10 mouse cellular contexts compared by ENCODE assay signal in genomic region chr9:32710987-32711652, GRCm38 (mm10).
DNase-seq lines count a peak whose midpoint lies in the region; ATAC-seq lines count a peak whose summit lies in the region.
"Had no signal": no experiment of that assay in that cellular context is flagged by ENCODE, and none has a peak within 500 bp of the region (broad histone marks: within the 10 kb centered on the region; RNA-seq: fewer than 3 reads in every experiment).

No protein-coding gene starts in this region.

- H3K27ac ChIP-seq in heart, embryonic 10.5 days, result peak overlapping the region; percentile 19; the same call in 1 of the 2 replicates
- H3K27ac ChIP-seq in heart, embryonic 15.5 days, result peak overlapping the region; percentile 24; the same call in 1 of the 2 replicates
- peak overlapping the region; percentile 55; the same call in 1 of the 2 replicates for H3K27ac ChIP-seq in stomach, embryonic 16.5 days (ENCODE audit: low read length)
- no peak overlapping the region for H3K27ac ChIP-seq in midbrain, embryonic 13.5 days
- H3K27ac ChIP-seq: limb, embryonic 12.5 days had no signal

- no peak overlapping the region for H3K4me2 ChIP-seq in heart, embryonic 15.5 days
- H3K4me2 ChIP-seq in stomach, embryonic 16.5 days (ENCODE audit: low read depth, low read length), result peak overlapping the region; percentile 38
- no peak overlapping the region for H3K4me2 ChIP-seq in midbrain, embryonic 13.5 days (replicated peaks)
- H3K4me2 ChIP-seq: limb, embryonic 12.5 days had no signal

- 69% methylated on average over 12 of the region's 12 CpGs for WGBS in heart, embryonic 10.5 days
- 59% methylated on average over 12 of the region's 12 CpGs for WGBS in heart, embryonic 15.5 days
- 39% methylated on average over 12 of the region's 12 CpGs for WGBS in stomach, embryonic 16.5 days
- 92% methylated on average over 12 of the region's 12 CpGs for WGBS in midbrain, embryonic 13.5 days

- H3K27me3 ChIP-seq in heart, embryonic 10.5 days (ENCODE audit: insufficient read depth, poor library complexity, severe bottlenecking), result no peaks in the 10 kb centered on the region
- H3K27me3 ChIP-seq in heart, embryonic 15.5 days, result no peaks in the 10 kb centered on the region
- no peaks in the 10 kb centered on the region for H3K27me3 ChIP-seq in stomach, embryonic 16.5 days (ENCODE audit: control insufficient read depth, insufficient read depth, low read length)
- peaks cover 15% of the 10 kb centered on the region; the same call in 1 of the 2 replicates for H3K27me3 ChIP-seq in midbrain, embryonic 13.5 days
- H3K27me3 ChIP-seq: limb, embryonic 12.5 days had no signal

- ATAC-seq in heart, embryonic 15.5 days (replicated peaks; ENCODE audit: insufficient number of reproducible peaks, insufficient read depth, low FRiP score, low read depth), result no peak
- peak; percentile 71; the same call in 1 of the 2 replicates for ATAC-seq in stomach, embryonic 16.5 days (ENCODE audit: insufficient read depth, low FRiP score)
- no peak for ATAC-seq in midbrain, embryonic 13.5 days
- no peak for ATAC-seq in monocyte, adult 5-6 weeks (replicated peaks; ENCODE audit: insufficient number of reproducible peaks, low FRiP score, low TSS enrichment, poor library complexity, severe bottlenecking)

- intact Hi-C loops in heart, postnatal 36 days (cut with DNase I), result loop anchor here (5.0 to 10.0 kb wide), 3 partner anchors 119 to 306 kb away; no protein-coding TSS in a partner anchor

- H3K9me3 ChIP-seq in heart, embryonic 10.5 days, result no peaks in the 10 kb centered on the region
- H3K9me3 ChIP-seq in heart, embryonic 15.5 days (replicated peaks), result no peaks in the 10 kb centered on the region
- H3K9me3 ChIP-seq in stomach, embryonic 16.5 days (replicated peaks; ENCODE audit: control insufficient read depth, low read length), result no peaks in the 10 kb centered on the region
- 0 out of 2 replicates have a peak, but pooled peaks cover 12% of the 10 kb centered on the region for H3K9me3 ChIP-seq in midbrain, embryonic 13.5 days
- H3K9me3 ChIP-seq: limb, embryonic 12.5 days had no signal

- H3K4me3 ChIP-seq in heart, embryonic 10.5 days, result no peak overlapping the region
- H3K4me3 ChIP-seq in heart, embryonic 15.5 days, result no peak overlapping the region
- H3K4me3 ChIP-seq in stomach, embryonic 16.5 days (replicated peaks; ENCODE audit: low read length), result no peak overlapping the region
- H3K4me3 ChIP-seq in midbrain, embryonic 13.5 days (replicated peaks), result no peak overlapping the region
- H3K4me3 ChIP-seq: limb, embryonic 12.5 days had no signal

- H3K4me1 ChIP-seq in heart, embryonic 10.5 days, result peaks cover 76% of the 10 kb centered on the region
- peaks cover 86% of the 10 kb centered on the region for H3K4me1 ChIP-seq in heart, embryonic 15.5 days (replicated peaks)
- H3K4me1 ChIP-seq in stomach, embryonic 16.5 days (ENCODE audit: control insufficient read depth, insufficient read depth, low read length), result peaks cover 59% of the 10 kb centered on the region
- peaks cover 6% of the 10 kb centered on the region for H3K4me1 ChIP-seq in midbrain, embryonic 13.5 days (replicated peaks)

- no peak for DNase-seq in heart, embryonic 10.5 days (ENCODE audit: low spot score)
- no peak for DNase-seq in heart, postnatal 36 days
- DNase-seq in thymus, postnatal 25 days, result peak; percentile 19
- DNase-seq in thymus, adult 18-20 months, result no peak
- DNase-seq: cerebellum, adult 9-10 months had no signal

- H3K36me3 ChIP-seq in heart, embryonic 10.5 days, result no peaks in the 10 kb centered on the region
- H3K36me3 ChIP-seq in heart, embryonic 15.5 days, result no peaks in the 10 kb centered on the region
- no peaks in the 10 kb centered on the region for H3K36me3 ChIP-seq in stomach, embryonic 16.5 days (ENCODE audit: control insufficient read depth, insufficient read depth, low read length)
- H3K36me3 ChIP-seq in midbrain, embryonic 13.5 days, result no peaks in the 10 kb centered on the region
- H3K36me3 ChIP-seq: limb, embryonic 12.5 days had no signal

- no peak overlapping the region for H3K9ac ChIP-seq in heart, embryonic 15.5 days
- peak overlapping the region; percentile 48; the same call in 1 of the 2 replicates for H3K9ac ChIP-seq in stomach, embryonic 16.5 days (ENCODE audit: low read length)
- H3K9ac ChIP-seq in midbrain, embryonic 13.5 days (replicated peaks), result no peak overlapping the region
- H3K9ac ChIP-seq: limb, embryonic 12.5 days had no signal
